Mouse (Mus musculus) thymus, adult 2 months (tissue): ENCODE results near the gene Tfpt.

ENCODE experiments used
- CTCF ChIP-seq: fragments of 200-500 bp; IDR thresholded peaks from 2 replicates; pipeline ENCODE4 v1.5.1; 2012; ENCODE audit warnings: mild to moderate bottlenecking, control low read depth, low read length, moderate library complexity, borderline replicate concordance; ENCODE audit not compliant: control insufficient read depth, poor library complexity, insufficient read depth; ENCODE audit errors: extremely low read depth
- POLR2A ChIP-seq: fragments of 200-500 bp; IDR thresholded peaks from 2 replicates; pipeline ENCODE4 v1.6.1; 2012; ENCODE audit warnings: mild to moderate bottlenecking, low read length, control low read depth, moderate library complexity; ENCODE audit not compliant: control insufficient read depth, poor library complexity, insufficient read depth; ENCODE audit errors: extremely low read depth

DNA sequence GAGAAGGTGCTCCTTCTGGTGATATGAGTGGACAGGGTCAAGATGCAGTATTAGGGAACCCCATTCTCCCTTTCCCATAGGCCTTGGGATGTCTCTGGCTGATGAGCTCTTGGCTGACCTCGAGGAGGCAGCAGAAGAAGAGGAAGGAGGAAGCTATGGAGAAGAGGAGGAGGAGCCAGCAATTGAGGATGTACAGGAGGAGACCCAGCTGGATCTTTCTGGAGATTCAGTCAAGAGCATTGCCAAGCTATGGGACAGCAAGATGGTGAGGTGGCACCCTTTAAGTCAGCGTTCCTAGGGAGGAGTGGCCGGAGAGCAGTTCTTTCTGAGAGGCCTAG, 718 bp upstream of the Tfpt start:
- no peak for TF ChIP-seq CTCF
- no peak for TF ChIP-seq POLR2A
